8 mouse cellular contexts compared by ENCODE assay signal in genomic region chr12:75736296-75736695, GRCm38 (mm10). TPM values are rescaled to one million over a fixed set of nuclear protein-coding genes. Genes with fewer than 3 reads are reported as not detected.
DNase-seq lines count a peak whose midpoint lies in the region; ATAC-seq and TF ChIP-seq lines count a peak whose summit lies in the region.

No protein-coding gene starts in this region.

- H3K4me1 ChIP-seq in forebrain, embryonic 15.5 days = peaks cover 30% of the 10 kb centered on the region
- peaks cover 35% of the 10 kb centered on the region for H3K4me1 ChIP-seq in liver, embryonic 12.5 days

- 0 out of 2 replicates have a peak overlapping the region, but pooled peaks have one; percentile 91 for H3K4me2 ChIP-seq in forebrain, embryonic 15.5 days (replicated peaks)
- peak overlapping the region; percentile 88 for H3K4me2 ChIP-seq in liver, embryonic 12.5 days

- no peaks in the 10 kb centered on the region for H3K27me3 ChIP-seq in forebrain, embryonic 15.5 days
- no peaks in the 10 kb centered on the region for H3K27me3 ChIP-seq in liver, embryonic 12.5 days (replicated peaks)

- peak overlapping the region; percentile 16; the same call in 1 of the 2 replicates for H3K27ac ChIP-seq in gastrocnemius, adult 2 months
- H3K27ac ChIP-seq in forebrain, embryonic 15.5 days (replicated peaks) = no peak overlapping the region
- no peak overlapping the region for H3K27ac ChIP-seq in liver, embryonic 12.5 days

- no peak for TF ChIP-seq CTCF in gastrocnemius, adult 2 months (IDR thresholded peaks at IDR 0.05)

- 70% methylated on average over 4 of the region's 4 CpGs for WGBS in forebrain, embryonic 15.5 days
- WGBS in liver, embryonic 12.5 days (ENCODE audit: insufficient replicate concordance) = 63% methylated on average over 4 of the region's 4 CpGs

- no peak for DNase-seq in gastrocnemius, adult 2 months
- DNase-seq in gastrocnemius, postnatal 14 days = no peak
- peak; percentile 10 for DNase-seq in left cerebral cortex, postnatal 4 days
- no peak for DNase-seq in left cerebral cortex, adult 11 months (ENCODE audit: low spot score)
- no peak for DNase-seq in spleen, postnatal 36 days (ENCODE audit: low spot score in 2 of 2)
- no peak for DNase-seq in adrenal gland, adult 2 months

- H3K36me3 ChIP-seq in forebrain, embryonic 15.5 days = no peaks in the 10 kb centered on the region
- H3K36me3 ChIP-seq in liver, embryonic 12.5 days = no peaks in the 10 kb centered on the region

- H3K4me3 ChIP-seq in gastrocnemius, adult 2 months = peak overlapping the region; percentile 94
- peak overlapping the region; percentile 94; the same call in 1 of the 2 replicates for H3K4me3 ChIP-seq in forebrain, embryonic 15.5 days
- H3K4me3 ChIP-seq in liver, embryonic 12.5 days = peak overlapping the region; percentile 87; the same call in 1 of the 2 replicates

- intact Hi-C loops in gastrocnemius, adult 2 months (cut with DNase I) = no loop called here
- intact Hi-C loops in gastrocnemius, postnatal 14 days (cut with DNase I; ENCODE audit: low total_unique reads) = no loop called here
- intact Hi-C loops in left cerebral cortex, postnatal 4 days (cut with DNase I) = no loop called here

- H3K9me3 ChIP-seq in forebrain, embryonic 15.5 days = no peaks in the 10 kb centered on the region
- H3K9me3 ChIP-seq in liver, embryonic 12.5 days (replicated peaks) = no peaks in the 10 kb centered on the region

- no peak for ATAC-seq in forebrain, embryonic 15.5 days (replicated peaks)
- ATAC-seq in liver, embryonic 12.5 days = no peak

- H3K9ac ChIP-seq in forebrain, embryonic 15.5 days (replicated peaks) = peak overlapping the region; percentile 94; the same call in 1 of the 2 replicates
- H3K9ac ChIP-seq in liver, embryonic 12.5 days = no peak overlapping the region

RNA-seq across cellular contexts. Expression of gene Sgpp1, which starts 0.8 kb away (rescaled TPM):
- total RNA-seq in gastrocnemius, adult 2 months (2021) = 10 to 100 TPM; 15.9 to 16.5 TPM
- total RNA-seq in gastrocnemius, postnatal 14 days (2021) = 10 to 100 TPM; 12.1 to 14.5 TPM
- 10 to 100 TPM; 25.9 to 27.2 TPM for total RNA-seq in left cerebral cortex, postnatal 4 days (2021)
- polyA plus RNA-seq in forebrain, embryonic 15.5 days (2015; fragmentation: Nextera tagmentation; extraction: Ambion mirVana) = 14.8 and 15.8 TPM in 2 replicates
- 22.3 and 22.7 TPM in 2 replicates for polyA plus RNA-seq in liver, embryonic 12.5 days (2016; fragmentation: Nextera tagmentation; extraction: Ambion mirVana)
- 100 to 1,000 TPM; 141 to 178 TPM for total RNA-seq in adrenal gland, adult 2 months (2021)
- polyA plus RNA-seq in adrenal gland, adult 2 months (2012; rRNA removed) = 143 and 152 TPM in 2 replicates

Comparison
In these comparisons a context has a peak if more than half of its experiments do, and no peak if none do; other contexts are left out.
1. RNA of gene Sgpp1, which starts 0.8 kb away (total RNA-seq): 141 to 178 TPM in adrenal gland, adult 2 months; 25.9 to 27.2 TPM in left cerebral cortex, postnatal 4 days, 15.9 to 16.5 TPM in gastrocnemius, adult 2 months and 12.1 to 14.5 TPM in gastrocnemius, postnatal 14 days; every median in the first group is over 4 times any median in the second.
2. Peak in every context shown above with its lines, with median percentiles within 50 percentile points of each other: H3K4me3 ChIP-seq.